Mouse (Mus musculus) ES-Bruce4 (cell line): ENCODE results near the gene Lats2. TPM values are rescaled to one million over a fixed set of nuclear protein-coding genes. Genes with fewer than 3 reads are reported as not detected.

Experiments
- H3K27ac ChIP-seq: 2 replicates; pipeline ENCODE4 v1.5.1; 2012; ENCODE audit warnings: low read length, inconsistent platforms; ENCODE audit not compliant: insufficient read depth
- H3K27me3 ChIP-seq: 2 replicates; pipeline ENCODE4 v1.6.1; 2012; ENCODE audit warnings: mild to moderate bottlenecking, low read length, inconsistent platforms; ENCODE audit not compliant: control insufficient read depth, poor library complexity, insufficient read depth, severe bottlenecking
- H3K36me3 ChIP-seq: 2 replicates; pipeline ENCODE4 v1.6.1; 2012; ENCODE audit warnings: inconsistent platforms, mild to moderate bottlenecking, low read length, moderate library complexity; ENCODE audit not compliant: control insufficient read depth, poor library complexity, insufficient read depth, severe bottlenecking
- H3K4me1 ChIP-seq: one replicate; pipeline ENCODE4 v1.8.1; 2011; ENCODE audit warnings: low read length; ENCODE audit not compliant: control insufficient read depth, insufficient read depth
- H3K4me3 ChIP-seq: 2 replicates; pipeline ENCODE4 v1.5.1; 2011; ENCODE audit warnings: low read depth, mild to moderate bottlenecking, low read length
- H3K9ac ChIP-seq: 2 replicates; pipeline ENCODE4 v1.6.1; 2012; ENCODE audit warnings: low read depth, mild to moderate bottlenecking, inconsistent platforms; ENCODE audit not compliant: poor library complexity, severe bottlenecking
- H3K9me3 ChIP-seq: replicated peaks from 2 replicates; pipeline ENCODE4 v1.6.1; 2012; ENCODE audit warnings: mild to moderate bottlenecking, low read length, inconsistent platforms; ENCODE audit not compliant: control insufficient read depth, poor library complexity, insufficient read depth, severe bottlenecking
- CTCF ChIP-seq: IDR thresholded peaks from one replicate; pipeline ENCODE4 v1.8.1; 2011; ENCODE audit warnings: low read depth, low read length
- EP300 ChIP-seq: IDR thresholded peaks from 2 replicates; pipeline ENCODE4 v1.6.1; 2011; ENCODE audit warnings: low read depth, low read length; ENCODE audit not compliant: insufficient read depth
- POLR2A ChIP-seq: IDR thresholded peaks from one replicate; pipeline ENCODE4 v1.8.1; 2011; ENCODE audit warnings: low read length; ENCODE audit not compliant: insufficient read depth
- polyA plus RNA-seq: library from polyadenylated mRNA; stranded (reverse); fragments of >200 nt; gene quantifications from 2 replicates; pipeline ENCODE4 v1.2.4, GENCODE M21; 2011; ENCODE audit warnings: low read depth; ENCODE audit not compliant: missing spikeins, insufficient read depth, insufficient read length

The Lats2 gene
- polyA plus RNA-seq, 1 experiment = 18.4 TPM

DNA sequence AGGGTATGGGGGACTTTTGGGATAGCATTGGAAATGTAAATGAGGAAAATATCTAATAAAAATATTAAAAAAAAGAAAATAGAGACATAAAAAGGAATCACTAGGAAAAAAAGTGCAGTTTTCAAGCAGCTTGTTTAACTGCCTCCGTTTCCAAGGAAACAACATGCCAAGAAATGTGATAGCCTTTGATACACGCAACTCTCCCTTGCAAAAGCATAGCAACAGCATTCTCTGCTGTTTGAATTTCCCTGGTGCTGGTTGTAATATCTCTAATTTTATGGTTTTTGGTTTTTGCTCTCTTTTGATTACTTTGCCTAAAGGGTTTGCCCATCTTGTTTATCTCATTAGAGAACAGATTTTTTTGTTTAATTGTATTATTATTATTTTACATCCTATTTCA is 82.7 kb downstream of the Lats2 start:
- Histone ChIP-seq H3K27me3 (no peaks in the 10 kb centered on the region), H3K4me3 (no peak overlapping the region), H3K9me3 (no peaks in the 10 kb centered on the region), H3K9ac (no peak overlapping the region), H3K36me3 (no peaks in the 10 kb centered on the region), H3K27ac (no peak overlapping the region), H3K4me1 (no peaks in the 10 kb centered on the region)
- TF ChIP-seq CTCF (no peak), EP300 (no peak), POLR2A (no peak)

DNA sequence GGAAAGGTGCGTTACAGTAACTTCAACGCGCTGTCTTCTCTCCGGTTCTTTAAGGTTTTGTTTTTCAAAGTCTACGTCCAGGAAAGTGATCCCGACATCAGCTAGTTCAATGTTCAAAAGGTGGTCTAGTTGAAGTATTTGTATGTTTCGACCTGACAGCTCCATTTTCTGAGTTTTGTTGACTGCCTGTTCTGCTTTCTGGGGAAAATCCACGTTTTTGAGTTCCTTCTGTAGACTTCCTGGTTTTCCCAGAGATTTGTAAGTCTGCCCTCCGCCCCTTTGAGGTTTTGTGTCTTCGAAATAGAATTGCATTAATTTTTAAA is 92.6 kb downstream of the Lats2 start:
- H3K9ac ChIP-seq = peak overlapping the region; percentile 79
- no peaks in the 10 kb centered on the region for H3K9me3 ChIP-seq
- no peaks in the 10 kb centered on the region for H3K4me1 ChIP-seq
- H3K27ac ChIP-seq = peak overlapping the region; percentile 10; the same call in 1 of the 2 replicates
- no peaks in the 10 kb centered on the region for H3K27me3 ChIP-seq
- no peak for TF ChIP-seq EP300
- H3K36me3 ChIP-seq = peaks cover 5% of the 10 kb centered on the region; the same call in 1 of the 2 replicates
- peak overlapping the region; percentile 87 for H3K4me3 ChIP-seq

GRCm38 (mm10) chr14:57664822-57665627 is 93.2 kb downstream of the Lats2 start, which contains the start of gene Xpo4:
TSS of gene Xpo4 (minus strand) at chr14:57665430.
- no peaks in the 10 kb centered on the region for H3K27me3 ChIP-seq
- TF ChIP-seq POLR2A = no peak
- no peak for TF ChIP-seq EP300
- no peak for TF ChIP-seq CTCF
- peak within 1 kb of the TSS; percentile 10 for H3K27ac ChIP-seq
- peaks cover 5% of the 10 kb centered on the region; the same call in 1 of the 2 replicates for H3K36me3 ChIP-seq
- H3K4me1 ChIP-seq = no peaks in the 10 kb centered on the region
- H3K9me3 ChIP-seq = no peaks in the 10 kb centered on the region
- H3K9ac ChIP-seq = peak within 1 kb of the TSS; percentile 79
- H3K4me3 ChIP-seq = peak within 1 kb of the TSS; percentile 87

- peaks cover 7% of the 10 kb centered on the region for H3K36me3 ChIP-seq
- no peaks in the 10 kb centered on the region for H3K9me3 ChIP-seq
- peak overlapping the region; percentile 79 for H3K9ac ChIP-seq
- H3K27me3 ChIP-seq = no peaks in the 10 kb centered on the region
- TF ChIP-seq EP300 (no peak), CTCF (no peak), POLR2A (no peak)
- H3K4me3 ChIP-seq = peak overlapping the region; percentile 87
- H3K27ac ChIP-seq = peak overlapping the region; percentile 3; the same call in 1 of the 2 replicates
- H3K4me1 ChIP-seq = no peaks in the 10 kb centered on the region
Observed at GRCm38 (mm10) chr14:57664311-57664821, 93.8 kb downstream of the Lats2 start.

GRCm38 (mm10) chr14:57663630-57664029 is 94.6 kb downstream of the Lats2 start:
- Histone ChIP-seq H3K9ac (peak overlapping the region; percentile 79), H3K4me3 (peak overlapping the region; percentile 23; the same call in 1 of the 2 replicates), H3K27ac (no peak overlapping the region)

DNA sequence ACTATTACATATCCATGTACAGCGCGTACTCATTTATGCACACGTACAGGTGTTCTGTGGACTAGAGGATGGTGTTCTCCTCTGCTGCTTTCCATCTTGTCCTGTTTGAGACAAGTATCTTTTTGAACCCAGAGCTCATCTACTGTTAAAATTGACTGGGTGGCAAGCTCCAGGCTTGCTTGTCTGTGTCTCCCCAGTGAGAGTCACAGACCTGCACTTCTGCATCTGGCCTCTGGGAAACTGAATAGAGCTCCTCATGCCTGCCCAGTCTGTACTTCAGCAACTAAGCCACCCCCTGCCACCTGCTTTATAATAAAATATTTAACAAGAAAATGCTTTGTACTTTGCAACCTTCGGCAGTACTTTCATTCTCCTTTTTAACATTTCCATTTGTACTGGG is 99.9 kb downstream of the Lats2 start:
- Histone ChIP-seq H3K4me3 (no peak overlapping the region), H3K9me3 (no peaks in the 10 kb centered on the region), H3K36me3 (peaks cover 10% of the 10 kb centered on the region), H3K27me3 (no peaks in the 10 kb centered on the region), H3K9ac (no peak overlapping the region), H3K27ac (peak overlapping the region; percentile 49; the same call in 1 of the 2 replicates), H3K4me1 (no peaks in the 10 kb centered on the region)
- no peak for TF ChIP-seq POLR2A
- no peak for TF ChIP-seq CTCF
- no peak for TF ChIP-seq EP300

More at GRCm38 (mm10) chr14:57663630-57664029, 94.6 kb downstream of the Lats2 start:
- Histone ChIP-seq H3K4me1 (no peaks in the 10 kb centered on the region), H3K9me3 (no peaks in the 10 kb centered on the region), H3K27me3 (no peaks in the 10 kb centered on the region), H3K36me3 (peaks cover 7% of the 10 kb centered on the region)
- TF ChIP-seq EP300 = no peak
- TF ChIP-seq CTCF = no peak
- no peak for TF ChIP-seq POLR2A
